Mouse (Mus musculus) heart, embryonic 12.5 days (tissue): ENCODE data around the gene Podxl. TPM values are rescaled to one million over a fixed set of nuclear protein-coding genes. Genes with fewer than 3 reads are reported as not detected.

ENCODE experiments used
- ATAC-seq: fragments of 200-750 bp; cut with Nextera tagmentation; 2 replicates; pipeline ENCODE4 v1.8.0; 2017; ENCODE audit warnings: moderate TSS enrichment, moderate library complexity; ENCODE audit not compliant: insufficient number of reproducible peaks, low FRiP score
- H3K27ac ChIP-seq: fragments of 300-500 bp; sonication (generic); 2 replicates; pipeline ENCODE4 v1.5.1; 2016; ENCODE audit warnings: mild to moderate bottlenecking, moderate library complexity; ENCODE audit not compliant: poor library complexity, severe bottlenecking
- H3K27me3 ChIP-seq: fragments of 300-500 bp; sonication (generic); replicated peaks from 2 replicates; pipeline ENCODE4 v1.6.1; 2016; ENCODE audit warnings: mild to moderate bottlenecking, moderate library complexity
- H3K36me3 ChIP-seq: fragments of 300-500 bp; sonication (generic); 2 replicates; pipeline ENCODE4 v1.6.1; 2016; ENCODE audit warnings: mild to moderate bottlenecking, moderate library complexity
- H3K4me1 ChIP-seq: fragments of 300-500 bp; sonication (generic); replicated peaks from 2 replicates; pipeline ENCODE4 v1.6.1; 2016; ENCODE audit warnings: mild to moderate bottlenecking
- H3K4me2 ChIP-seq: fragments of 300-500 bp; sonication (generic); 2 replicates; pipeline ENCODE4 v1.6.1; 2016; ENCODE audit warnings: mild to moderate bottlenecking, moderate library complexity
- H3K4me3 ChIP-seq: fragments of 300-500 bp; sonication (generic); 2 replicates; pipeline ENCODE4 v1.5.1; 2016; ENCODE audit warnings: mild to moderate bottlenecking
- H3K9ac ChIP-seq: fragments of 300-500 bp; sonication (generic); 2 replicates; pipeline ENCODE4 v1.6.1; 2016; ENCODE audit warnings: mild to moderate bottlenecking, moderate library complexity
- H3K9me3 ChIP-seq: fragments of 300-500 bp; sonication (generic); replicated peaks from 2 replicates; pipeline ENCODE4 v1.6.1; 2016; ENCODE audit warnings: mild to moderate bottlenecking, moderate library complexity
- WGBS: fragments of 180-500 bp; shearing (Covaris S2); methylation state at CpG from one replicate; pipeline ENCODE4 v1.1.7; 2016; 5-methylcytosine and 5-hydroxymethylcytosine counted together
- polyA plus RNA-seq: library from polyadenylated mRNA; unstranded; fragments of >200 nt; fragmentation: Nextera tagmentation; extraction: Ambion mirVana; gene quantifications from 2 replicates; pipeline ENCODE4 v1.2.1, GENCODE M21; 2016

Podxl gene
- polyA plus RNA-seq, 1 experiment from 2014 or later, result 27.9 TPM

- WGBS, result 93% methylated on average over 10 of the region's 10 CpGs
- Histone ChIP-seq H3K4me1 (no peaks in the 10 kb centered on the region), H3K9me3 (no peaks in the 10 kb centered on the region), H3K36me3 (peaks cover 52% of the 10 kb centered on the region), H3K27ac (no peak overlapping the region), H3K4me2 (no peak overlapping the region), H3K4me3 (no peak overlapping the region), H3K9ac (no peak overlapping the region), H3K27me3 (no peaks in the 10 kb centered on the region)
- ATAC-seq, result no peak
These were observed 63.9 kb downstream of the Podxl start for GRCm38 (mm10) chr6:31499836-31500235.

GRCm38 (mm10) chr6:31496227-31496626, 67.6 kb downstream of the Podxl start:
- WGBS, result 85% methylated on average over 2 of the region's 2 CpGs
- Histone ChIP-seq H3K9ac (no peak overlapping the region), H3K4me3 (no peak overlapping the region), H3K27me3 (no peaks in the 10 kb centered on the region), H3K9me3 (no peaks in the 10 kb centered on the region), H3K27ac (no peak overlapping the region), H3K36me3 (peaks cover 40% of the 10 kb centered on the region), H3K4me1 (no peaks in the 10 kb centered on the region), H3K4me2 (no peak overlapping the region)
- ATAC-seq, result no peak

GRCm38 (mm10) chr6:31495122-31495731, 68.6 kb downstream of the Podxl start:
- Histone ChIP-seq H3K36me3 (peaks cover 41% of the 10 kb centered on the region), H3K4me1 (no peaks in the 10 kb centered on the region), H3K9ac (no peak overlapping the region), H3K9me3 (no peaks in the 10 kb centered on the region), H3K4me3 (no peak overlapping the region), H3K27me3 (no peaks in the 10 kb centered on the region), H3K27ac (no peak overlapping the region), H3K4me2 (no peak overlapping the region)
- WGBS, result 87% methylated on average over 2 of the region's 2 CpGs
- ATAC-seq, result no peak

GRCm38 (mm10) chr6:31489950-31490349, 73.8 kb downstream of the Podxl start:
- WGBS, result 92% methylated on average over 7 of the region's 7 CpGs
- Histone ChIP-seq H3K9me3 (no peaks in the 10 kb centered on the region), H3K27ac (no peak overlapping the region), H3K4me2 (no peak overlapping the region), H3K4me1 (no peaks in the 10 kb centered on the region), H3K36me3 (peaks cover 46% of the 10 kb centered on the region), H3K4me3 (no peak overlapping the region), H3K27me3 (no peaks in the 10 kb centered on the region), H3K9ac (no peak overlapping the region)
- no peak for ATAC-seq

GRCm38 (mm10) chr6:31486601-31487000, 77.2 kb downstream of the Podxl start:
- Histone ChIP-seq H3K4me3 (no peak overlapping the region), H3K9me3 (no peaks in the 10 kb centered on the region), H3K27ac (no peak overlapping the region), H3K27me3 (no peaks in the 10 kb centered on the region), H3K4me2 (no peak overlapping the region), H3K9ac (no peak overlapping the region), H3K4me1 (no peaks in the 10 kb centered on the region), H3K36me3 (peaks cover 39% of the 10 kb centered on the region)
- WGBS, result 91% methylated on average over 2 of the region's 2 CpGs
- ATAC-seq, result no peak

- no peak overlapping the region for H3K4me2 ChIP-seq
- no peak for ATAC-seq
- H3K27me3 ChIP-seq, result no peaks in the 10 kb centered on the region
- H3K4me1 ChIP-seq, result no peaks in the 10 kb centered on the region
- H3K27ac ChIP-seq, result no peak overlapping the region
- H3K9ac ChIP-seq, result no peak overlapping the region
- WGBS, result 84% methylated on average over 4 of the region's 4 CpGs
- no peak overlapping the region for H3K4me3 ChIP-seq
- H3K36me3 ChIP-seq, result peaks cover 24% of the 10 kb centered on the region
- H3K9me3 ChIP-seq, result no peaks in the 10 kb centered on the region
These were observed 83.8 kb downstream of the Podxl start for GRCm38 (mm10) chr6:31480008-31480407.

- Histone ChIP-seq H3K36me3 (peaks cover 28% of the 10 kb centered on the region), H3K9me3 (no peaks in the 10 kb centered on the region), H3K4me1 (no peaks in the 10 kb centered on the region), H3K27me3 (no peaks in the 10 kb centered on the region), H3K4me3 (no peak overlapping the region), H3K9ac (no peak overlapping the region), H3K27ac (no peak overlapping the region), H3K4me2 (no peak overlapping the region)
- no peak for ATAC-seq
- 77% methylated on average over 4 of the region's 4 CpGs for WGBS
These were observed 85.6 kb downstream of the Podxl start for GRCm38 (mm10) chr6:31478221-31478620.

Other genes with a start within 250 kb of the Podxl start
- 212 and 218 TPM in 2 replicates for gene Mkln1, start 165.2 kb downstream of the Podxl start, polyA plus RNA-seq